Mouse (Mus musculus) cerebellum, adult 2 months (tissue): ENCODE measurements around the gene Axl.

Source experiments
- CTCF ChIP-seq: fragments of 200-500 bp; IDR thresholded peaks from 2 replicates; pipeline ENCODE4 v1.5.1; 2011; ENCODE audit warnings: low read depth, mild to moderate bottlenecking, control low read depth, low read length, moderate library complexity, borderline replicate concordance; ENCODE audit not compliant: insufficient read depth
- POLR2A ChIP-seq: fragments of 200-500 bp; IDR thresholded peaks from 2 replicates; pipeline ENCODE4 v1.6.1; 2011; ENCODE audit warnings: low read length, control low read depth, borderline replicate concordance; ENCODE audit not compliant: insufficient read depth

DNA sequence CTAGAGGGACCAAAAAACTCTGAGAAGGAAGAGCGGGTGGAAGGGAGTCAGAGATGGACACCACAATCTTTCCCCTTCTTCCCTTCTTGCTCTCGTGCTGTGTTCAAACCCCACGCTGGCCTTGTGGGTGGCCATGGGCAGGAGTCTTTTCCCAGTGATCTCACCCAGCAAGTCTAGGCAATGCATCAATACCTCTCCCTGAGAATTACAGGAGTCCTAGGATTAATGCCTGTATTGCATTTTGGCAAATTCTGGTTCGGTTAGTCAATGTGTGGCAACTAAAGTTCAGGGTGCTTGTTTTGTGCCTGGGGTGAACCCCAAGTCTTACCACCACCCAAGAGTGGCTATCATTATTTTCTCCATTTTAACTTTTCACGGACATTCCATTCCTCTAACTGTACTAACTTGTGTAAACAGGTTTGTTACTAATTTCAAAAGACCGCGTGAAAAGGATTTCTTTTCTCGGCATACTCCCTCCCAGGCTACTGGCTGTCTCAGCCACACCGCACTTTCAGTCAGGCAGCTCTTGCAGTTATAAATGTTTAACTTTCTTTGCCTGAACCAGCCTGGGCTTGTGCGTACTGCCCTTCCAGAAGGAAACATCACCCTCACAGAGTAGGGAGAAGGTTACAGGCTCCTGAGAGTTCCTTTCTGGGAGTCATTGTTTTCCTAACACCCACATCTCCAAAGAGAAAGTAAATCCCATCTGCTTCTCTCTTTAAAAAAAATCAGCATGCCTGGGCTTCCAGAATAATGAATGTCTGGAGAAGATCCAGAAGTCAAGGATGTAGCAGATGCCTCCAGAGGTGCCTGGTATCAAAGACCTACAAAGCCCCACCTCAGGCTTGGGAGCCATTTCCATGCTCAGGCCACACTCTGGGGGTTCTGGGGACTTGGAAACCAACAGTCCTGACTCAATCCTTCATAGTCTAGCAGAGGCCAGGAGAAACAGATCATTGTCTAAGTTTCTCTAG lies 43.3 kb upstream of the Axl start:
- TF ChIP-seq POLR2A (no peak), CTCF (no peak)
